Mouse (Mus musculus) right cerebral cortex, adult 2 months (tissue): ENCODE results near the gene Agt.

Source experiments
- DNase-seq, 2 experiments: peaks; one replicate each; pipeline ENCODE4 v3.0.0; 2021 to 2022; ENCODE audit warnings: low spot score in 2 of 2

The Agt gene

DNA sequence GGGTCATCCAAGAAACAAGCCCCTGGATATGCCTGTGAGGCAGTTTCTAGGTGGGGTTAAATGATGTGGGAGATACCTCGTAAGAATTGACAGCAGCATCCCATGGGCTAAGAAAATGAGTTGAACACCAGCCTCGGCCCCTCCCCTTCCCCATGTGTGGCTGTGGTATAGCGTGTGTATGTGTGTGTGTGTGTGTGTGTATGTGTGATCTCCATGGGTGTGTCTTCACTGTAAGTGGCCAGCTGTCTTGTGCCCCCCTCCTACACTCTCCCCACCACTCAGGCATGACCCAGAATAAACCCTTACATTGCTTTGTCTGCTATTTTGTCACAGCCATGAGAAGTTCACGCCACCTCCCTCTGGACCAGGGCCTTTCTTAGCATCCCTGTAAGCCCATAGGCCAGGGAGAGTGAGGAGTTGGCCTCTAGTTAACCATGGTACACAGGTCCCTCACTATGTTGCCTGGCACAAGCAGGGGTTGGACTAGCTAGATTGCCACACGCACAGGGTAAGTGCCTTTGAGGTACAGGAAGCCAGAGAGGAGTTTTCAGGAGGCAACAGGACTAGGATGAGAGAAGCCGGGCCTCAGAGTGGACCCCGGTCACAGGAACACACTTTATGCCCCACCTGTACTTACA is 14.3 kb downstream of the Agt start:
- no peak for DNase-seq

DNA sequence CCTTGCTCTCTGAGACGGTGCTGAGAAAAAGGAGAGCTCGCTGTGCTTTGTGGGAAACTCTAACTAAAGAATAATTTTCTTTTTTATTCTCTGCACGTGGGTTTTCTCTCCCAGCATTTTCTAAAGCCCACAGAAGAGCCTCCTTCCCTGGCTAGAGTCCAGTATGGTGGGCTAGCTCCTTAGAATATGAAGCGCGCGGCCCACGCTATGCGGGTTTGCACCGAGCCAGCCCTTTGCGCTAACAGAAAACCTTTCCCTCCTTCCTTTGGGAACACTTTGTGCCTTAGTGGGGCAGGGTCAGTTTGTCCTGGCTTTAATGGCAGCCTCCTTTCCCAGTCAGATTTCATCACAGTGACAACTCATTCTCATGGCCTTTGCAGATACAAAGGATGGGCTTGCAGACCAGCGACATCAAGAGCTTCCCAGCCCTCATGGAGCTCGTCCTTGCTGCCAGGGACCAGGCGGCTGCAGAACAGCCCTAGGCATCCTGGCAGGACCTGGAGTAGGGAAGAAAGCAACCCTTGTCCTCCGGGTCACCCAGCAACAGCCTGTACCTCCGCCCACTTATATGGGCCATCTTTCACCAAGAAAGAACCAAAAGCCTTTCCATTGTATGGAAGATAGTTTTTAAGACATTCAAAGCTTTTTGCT is 18.4 kb downstream of the Agt start:
- no peak for DNase-seq

DNA sequence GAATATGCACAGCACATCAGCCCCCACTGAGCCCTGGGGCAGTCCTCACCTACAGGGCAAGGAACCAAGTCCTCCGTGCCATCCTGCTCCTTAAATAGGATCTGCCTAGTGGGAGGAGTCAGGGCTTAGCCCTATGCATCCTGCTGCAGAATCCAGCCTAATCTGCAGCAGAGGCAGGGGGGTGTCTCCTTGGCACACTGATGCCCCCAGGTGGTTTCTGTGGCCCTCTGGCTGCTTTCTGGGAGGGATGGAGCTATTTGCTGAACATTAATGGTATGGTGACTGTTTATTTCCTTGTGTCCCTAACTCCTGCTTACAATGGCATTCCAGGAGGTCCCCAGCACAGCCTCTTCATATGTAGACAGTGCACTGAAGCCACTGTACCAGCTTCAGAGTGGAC is 21.3 kb downstream of the Agt start:
- DNase-seq = no peak

DNA sequence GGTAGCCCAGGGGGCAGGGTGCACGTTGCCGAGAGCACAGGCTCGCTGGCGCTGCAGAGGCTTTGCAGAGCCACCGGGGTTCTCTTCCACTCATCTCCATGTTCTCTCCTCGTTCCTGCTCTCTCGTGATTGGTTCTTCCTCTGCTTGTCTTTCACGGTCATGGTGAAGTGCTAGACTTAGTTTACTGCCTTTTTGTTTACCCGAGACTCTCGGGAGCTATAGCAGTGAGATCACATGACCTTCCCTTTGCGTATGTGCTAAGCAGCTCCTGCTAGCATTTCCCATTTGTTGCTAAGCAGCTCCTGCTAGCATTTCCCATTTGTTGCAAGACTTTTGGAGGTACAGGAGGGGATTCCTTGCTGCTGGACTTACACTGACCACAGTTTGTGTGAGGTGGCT is 22.2 kb downstream of the Agt start:
- DNase-seq = no peak

DNA sequence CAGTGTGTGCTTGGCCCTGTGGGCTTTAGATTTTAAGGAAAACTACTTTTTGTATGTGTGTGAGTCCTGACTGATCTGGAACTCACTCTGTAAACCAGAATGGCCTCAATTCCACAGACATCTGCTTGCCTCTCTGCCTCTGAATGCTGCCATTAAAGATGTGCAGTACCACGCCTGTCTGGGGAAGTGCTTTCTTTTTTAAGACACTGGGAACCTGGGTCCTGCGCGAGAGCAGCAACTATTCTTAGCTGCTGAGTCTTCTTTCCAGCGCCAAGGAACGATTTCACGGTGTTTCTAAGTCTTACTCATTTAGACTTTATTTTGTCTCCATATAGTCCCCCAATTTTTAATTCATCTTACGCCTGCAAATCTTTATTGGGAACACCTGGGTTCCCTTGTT is 22.7 kb downstream of the Agt start:
- peak in 1 of 2 experiments; percentile 40 for DNase-seq

DNA sequence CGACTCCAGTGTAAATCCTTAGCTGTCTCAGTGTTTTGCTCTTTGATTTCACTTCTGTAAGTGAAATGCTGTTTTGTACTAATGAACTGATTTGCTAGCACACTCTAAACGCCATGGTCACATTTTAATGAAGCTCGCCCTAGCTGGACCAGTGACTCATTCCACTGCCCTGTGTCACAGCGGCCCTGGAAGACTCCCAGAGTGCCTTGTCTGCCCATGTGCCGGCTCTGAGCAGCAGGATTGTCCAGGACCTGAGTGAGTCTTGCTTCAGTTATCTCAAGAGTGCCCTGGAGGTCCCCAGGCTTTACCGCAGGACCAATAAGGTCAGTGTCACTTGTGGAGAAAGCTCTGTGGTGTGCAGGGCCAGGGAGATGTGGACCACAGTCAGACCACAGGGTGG is 23.1 kb downstream of the Agt start:
- DNase-seq = no peak

DNA sequence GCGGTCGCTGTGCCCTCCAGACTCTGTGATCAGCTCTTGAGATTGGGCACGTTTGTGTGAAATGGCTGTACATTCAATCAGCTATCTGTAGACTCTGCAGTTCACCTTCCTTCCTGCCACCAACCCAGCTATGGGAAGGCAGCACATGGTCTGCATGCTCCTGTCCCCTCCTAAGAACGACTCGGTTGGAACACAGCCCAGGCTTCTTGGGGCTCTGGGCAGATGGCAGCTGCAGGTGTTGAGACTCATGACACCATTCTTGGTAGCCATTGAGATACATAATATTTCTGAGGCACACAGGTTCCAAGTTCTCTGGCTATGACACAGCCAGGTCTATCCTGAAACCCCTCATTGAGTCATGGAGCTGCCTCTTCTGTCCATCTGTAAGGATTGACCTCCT is 26.2 kb downstream of the Agt start:
- no peak for DNase-seq

DNA sequence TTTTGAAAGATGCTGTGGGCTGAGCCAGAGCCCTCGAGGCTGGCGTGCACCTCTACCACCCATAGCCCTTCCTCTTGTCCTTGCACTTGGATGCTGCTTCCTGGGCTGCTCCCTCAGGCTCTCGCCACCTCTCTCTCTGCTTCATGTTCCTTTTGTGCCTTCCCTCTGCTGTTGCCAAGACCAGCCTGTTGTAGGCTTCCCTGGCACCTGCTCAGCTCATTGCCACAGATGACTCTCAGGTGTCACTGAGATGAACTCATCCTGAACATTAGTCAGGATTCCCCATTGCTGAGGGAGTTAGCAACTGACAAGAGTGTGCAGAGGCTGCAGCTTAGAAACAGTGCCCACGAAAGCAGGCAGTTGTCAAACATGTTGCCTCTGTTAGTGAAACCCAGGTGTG is 27.5 kb downstream of the Agt start:
- no peak for DNase-seq

DNA sequence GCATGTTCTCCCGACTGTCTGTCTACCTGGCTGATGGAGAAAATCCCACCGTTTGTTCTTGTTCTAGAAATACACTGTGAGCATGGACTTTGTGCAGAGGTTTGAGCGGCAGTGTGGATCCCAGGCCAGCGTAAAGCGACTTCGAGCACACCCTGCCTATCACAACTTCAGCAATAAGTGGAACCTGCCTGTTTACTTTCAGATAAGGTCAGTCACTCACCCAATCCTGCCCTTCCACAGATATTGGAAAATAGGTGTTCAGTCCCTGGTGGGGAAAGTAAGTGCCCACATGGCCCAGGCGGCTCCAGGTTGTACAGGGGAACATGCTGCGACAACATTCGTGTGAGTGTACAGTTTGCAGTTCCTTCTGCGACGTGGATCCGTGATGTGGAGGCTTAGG is 28.6 kb downstream of the Agt start:
- no peak for DNase-seq

DNA sequence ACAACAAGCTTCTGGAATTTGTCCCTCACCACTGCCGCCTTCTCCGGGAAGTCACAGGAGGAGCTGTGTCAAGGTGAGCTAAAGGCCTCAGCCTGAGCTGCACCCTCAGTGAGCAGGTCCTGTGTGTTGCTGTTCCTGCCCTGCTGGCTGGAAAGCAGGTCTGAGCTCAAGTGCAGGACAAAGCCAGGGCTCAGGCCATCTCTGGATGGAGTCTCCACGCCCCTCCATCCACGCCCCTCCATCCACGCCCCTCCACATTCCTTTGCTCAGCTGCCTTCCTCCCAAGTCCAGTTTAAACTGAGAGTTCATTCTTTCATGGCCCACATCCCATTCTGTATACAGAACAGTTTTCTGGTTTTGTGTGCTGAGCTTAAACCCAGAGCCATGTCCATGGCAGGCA is 34.1 kb downstream of the Agt start:
- no peak for DNase-seq

DNA sequence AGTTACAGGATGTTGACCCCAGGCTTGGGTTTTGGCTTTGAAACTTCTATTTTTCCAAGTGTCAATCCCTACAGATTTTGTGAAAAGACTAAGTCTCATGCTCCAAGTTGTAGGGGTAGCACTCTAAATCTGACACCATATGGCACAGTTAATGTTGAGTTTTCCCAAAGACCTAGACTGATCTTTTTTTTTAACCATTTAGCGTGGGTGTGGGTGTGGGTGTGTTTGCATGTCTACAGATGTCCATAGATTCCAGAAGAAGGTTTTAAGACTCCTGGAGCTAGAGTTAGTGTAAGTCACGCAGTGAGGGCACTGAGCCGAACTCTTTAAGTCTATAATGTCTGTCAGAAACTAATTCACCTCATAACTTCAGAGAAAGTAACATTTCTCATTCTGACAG is 36.9 kb downstream of the Agt start:
- DNase-seq = no peak

DNA sequence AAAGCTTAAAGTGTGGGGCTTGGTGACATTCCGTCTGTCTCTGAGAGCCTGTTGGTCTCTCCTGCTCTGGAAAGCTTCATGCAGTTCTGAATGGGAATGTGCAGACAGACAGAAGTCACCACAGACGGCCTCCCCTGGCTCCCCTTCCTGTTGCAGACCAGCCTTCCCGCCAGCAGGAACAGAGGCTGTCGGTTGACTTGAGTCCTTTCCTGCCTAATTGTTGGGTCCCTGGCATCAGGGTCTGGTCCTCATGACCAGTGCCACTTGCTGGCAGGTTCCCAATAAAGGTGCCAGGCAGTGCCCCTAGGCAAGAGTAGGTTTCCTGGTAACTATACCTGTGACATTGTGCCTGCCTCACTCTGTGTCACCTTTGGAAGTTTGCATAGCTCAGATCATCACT is 38.5 kb downstream of the Agt start:
- no peak for DNase-seq

DNA sequence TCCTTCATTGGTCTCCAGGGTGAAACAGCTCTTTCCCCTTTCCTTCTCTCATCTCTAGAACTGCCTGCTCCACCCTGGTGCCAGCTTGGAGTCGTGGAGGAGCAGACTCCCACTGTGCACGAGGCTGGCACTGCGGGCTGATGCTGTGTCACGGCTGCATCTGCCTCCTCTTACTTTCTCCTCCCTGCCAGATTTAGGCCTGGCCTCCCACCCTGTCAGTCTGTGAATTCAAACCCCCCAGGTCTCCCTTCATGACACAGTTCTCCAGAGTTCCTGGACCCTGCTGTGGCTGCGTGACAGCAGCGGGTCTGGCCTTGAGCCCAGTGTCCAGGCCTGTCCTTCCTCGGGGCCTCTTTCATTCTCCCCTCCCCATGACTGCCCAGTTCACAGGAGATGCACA is 39.0 kb downstream of the Agt start:
- DNase-seq = peak; percentile 53 to 56

DNA sequence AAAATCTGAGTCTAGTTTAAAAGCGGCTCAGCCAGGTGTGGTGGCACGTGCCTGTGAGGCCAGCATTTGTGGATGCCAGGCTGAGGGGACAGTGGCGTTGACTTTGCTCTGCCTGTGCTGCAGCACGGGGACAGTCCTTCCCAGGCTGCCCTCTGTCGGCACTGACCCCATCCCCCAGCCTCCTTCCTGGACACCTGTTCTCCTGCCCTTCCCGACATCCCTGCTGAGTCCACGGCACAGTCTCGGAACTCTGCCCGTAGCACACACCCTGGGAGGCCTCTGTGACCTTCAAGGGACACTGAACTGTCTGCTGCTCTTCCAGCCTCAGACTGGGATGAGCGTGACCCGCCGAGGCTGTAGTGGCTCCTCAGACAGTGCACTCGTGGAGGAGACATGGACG is 39.4 kb downstream of the Agt start:
- DNase-seq = no peak

DNA sequence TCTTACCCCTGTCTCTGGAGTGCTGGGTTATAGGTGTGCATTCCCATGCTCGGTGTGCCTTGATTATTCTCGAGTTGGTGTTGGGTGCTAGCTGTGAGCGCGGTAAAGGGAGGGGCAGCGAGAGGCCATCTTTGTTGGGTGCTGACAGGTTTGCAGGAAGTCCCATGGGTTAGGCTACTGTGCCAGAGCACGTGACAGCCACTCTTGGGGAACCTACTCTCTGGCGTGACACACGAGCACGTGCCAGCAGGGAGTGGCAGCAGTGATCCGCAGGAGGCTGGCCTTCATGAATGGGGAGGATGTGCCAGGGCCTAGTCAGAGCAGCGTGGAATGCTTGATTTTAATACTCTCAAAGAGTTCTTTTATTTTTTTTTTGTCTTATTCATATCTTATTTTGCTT is 43.2 kb downstream of the Agt start:
- no peak for DNase-seq

DNA sequence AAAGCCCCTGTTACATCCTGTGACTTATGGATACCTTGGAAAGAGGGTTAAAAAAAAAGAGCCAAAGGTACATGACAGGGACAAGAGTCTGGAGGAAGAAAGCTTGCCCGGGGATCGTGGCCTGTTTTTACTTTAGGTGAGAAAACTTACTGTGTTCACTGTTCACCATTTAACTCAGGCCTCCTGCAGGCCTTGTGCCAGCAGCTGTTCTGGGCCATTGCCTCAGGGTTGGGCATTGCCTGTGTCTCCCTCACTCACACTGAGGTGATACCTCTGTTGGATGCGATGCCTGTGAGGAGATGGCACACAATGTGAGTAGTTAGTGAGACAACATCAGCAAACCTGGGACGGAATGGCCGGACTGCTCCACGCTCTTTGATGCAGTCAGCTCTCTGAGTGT is 47.6 kb downstream of the Agt start:
- no peak for DNase-seq

DNA sequence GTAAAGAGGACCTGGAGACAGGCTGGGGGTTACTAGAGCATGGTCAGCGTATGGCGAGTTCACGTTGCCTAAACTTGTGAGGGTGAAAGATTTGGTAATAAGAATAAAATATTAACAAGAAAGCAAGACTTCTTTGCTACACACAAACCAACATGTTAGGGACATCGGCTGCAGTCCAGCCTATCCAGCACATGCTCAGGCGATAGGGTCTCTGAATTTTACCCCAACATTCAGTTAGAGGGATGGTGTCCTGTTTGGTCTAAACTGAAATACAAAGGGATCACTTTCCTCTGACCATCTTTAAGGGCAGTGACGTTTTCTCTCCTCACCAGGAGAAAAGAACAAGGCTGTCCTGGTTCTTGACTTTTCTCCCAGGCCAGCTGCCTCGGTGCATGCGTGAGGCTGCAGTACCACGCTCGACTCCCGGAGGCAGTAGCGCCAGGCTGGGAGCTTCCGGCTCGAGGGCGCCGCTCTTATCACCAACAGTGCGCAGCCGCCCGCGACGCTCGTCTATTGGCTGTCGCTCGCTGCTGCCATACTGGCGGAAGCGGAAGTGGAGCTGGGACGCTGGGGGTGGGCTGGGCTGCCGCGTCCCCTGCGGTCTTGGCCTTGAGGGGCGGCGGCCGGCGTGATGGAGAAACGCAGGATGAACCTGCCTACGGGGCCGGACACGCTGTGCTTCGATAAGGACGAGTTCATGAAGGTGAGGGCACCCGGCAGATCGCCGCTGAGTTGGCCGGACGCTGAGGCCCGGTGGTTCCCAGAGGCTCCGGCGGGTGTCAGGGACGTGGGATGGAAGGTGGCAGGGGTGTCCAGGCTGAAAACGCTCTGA is 49.0 kb downstream of the Agt start, which contains the start of gene Cog2:
Gene Cog2, plus strand, starts transcription at position 519 of the 832 bp plus-strand sequence.
- peak; percentile 92 for DNase-seq

DNA sequence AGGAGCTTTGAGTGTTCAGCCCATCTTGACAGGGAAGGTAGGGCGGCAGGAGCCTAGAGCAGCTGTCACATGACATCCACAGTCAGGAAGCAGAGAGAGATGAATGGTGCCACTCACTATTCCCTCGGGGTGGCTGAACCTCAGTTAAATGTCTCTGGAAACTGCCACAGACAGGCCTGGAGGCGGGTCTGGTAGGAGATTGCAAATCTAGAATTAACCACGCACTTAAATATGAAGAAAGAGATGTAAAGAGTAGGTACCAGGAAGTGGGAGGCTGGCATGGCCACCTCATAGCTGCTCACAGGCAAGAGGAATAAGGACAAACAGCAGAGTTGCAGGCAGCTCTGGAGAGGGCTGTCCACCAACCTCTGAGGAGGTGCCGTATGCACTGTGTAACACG is 52.4 kb downstream of the Agt start:
- no peak for DNase-seq

DNA sequence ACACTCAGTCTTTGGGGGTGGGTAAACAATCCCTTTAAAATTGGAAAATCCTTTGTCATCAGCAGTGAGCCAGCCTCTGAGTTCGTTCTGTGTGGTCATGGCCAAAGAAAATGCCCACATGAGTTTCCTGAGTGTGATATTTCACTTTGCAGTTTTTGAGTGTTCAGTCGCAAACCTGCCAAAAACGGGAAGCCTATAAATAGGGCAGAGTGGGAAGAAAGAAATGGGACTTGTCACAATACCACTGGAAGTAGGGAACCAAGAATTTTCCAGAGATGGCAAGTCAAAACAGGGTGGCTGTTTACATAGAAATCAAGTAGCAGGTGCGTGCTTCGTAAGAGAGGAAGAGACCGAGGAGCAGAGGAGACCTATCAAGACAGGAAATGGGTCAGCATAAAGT is 53.0 kb downstream of the Agt start:
- peak; percentile 75 to 79 for DNase-seq

DNA sequence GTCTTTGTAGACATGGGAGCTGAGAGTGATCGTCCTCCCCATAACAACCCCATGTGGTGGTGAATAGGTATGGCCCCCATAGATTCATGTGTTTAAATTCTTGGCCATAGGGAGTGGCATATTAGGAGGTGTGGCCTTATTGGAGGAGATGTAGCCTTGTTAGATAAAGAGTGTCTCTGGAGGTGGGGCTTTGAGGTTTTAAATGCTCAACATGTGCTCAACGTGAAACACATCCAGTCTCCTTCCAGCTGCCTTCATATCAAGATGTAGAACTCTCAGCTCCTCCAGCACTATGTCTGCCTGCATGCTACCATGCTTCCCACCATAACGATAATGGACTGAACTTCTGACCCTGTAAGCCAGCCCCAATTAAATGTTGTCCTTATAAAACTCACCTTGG is 53.5 kb downstream of the Agt start:
- no peak for DNase-seq

DNA sequence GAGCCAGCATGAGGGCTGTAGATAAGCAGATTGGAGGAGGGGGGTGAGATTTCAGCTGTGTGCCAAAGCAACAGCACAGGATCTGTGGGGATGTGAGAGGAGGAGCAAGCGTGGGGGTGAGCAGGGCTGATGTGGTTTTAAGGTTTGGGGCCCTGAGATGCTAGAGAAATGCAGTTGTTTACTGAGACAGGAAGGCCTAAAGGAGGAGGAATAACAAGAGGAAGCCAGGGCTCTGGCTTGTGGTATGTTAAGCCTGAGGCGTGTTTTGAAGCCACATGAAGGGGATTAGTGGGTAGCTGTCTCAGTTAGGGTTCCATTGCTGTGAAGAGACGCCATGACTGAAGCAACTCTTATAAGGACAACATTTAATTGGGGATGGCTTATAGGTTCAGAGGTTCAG is 60.4 kb downstream of the Agt start:
- no peak for DNase-seq

DNA sequence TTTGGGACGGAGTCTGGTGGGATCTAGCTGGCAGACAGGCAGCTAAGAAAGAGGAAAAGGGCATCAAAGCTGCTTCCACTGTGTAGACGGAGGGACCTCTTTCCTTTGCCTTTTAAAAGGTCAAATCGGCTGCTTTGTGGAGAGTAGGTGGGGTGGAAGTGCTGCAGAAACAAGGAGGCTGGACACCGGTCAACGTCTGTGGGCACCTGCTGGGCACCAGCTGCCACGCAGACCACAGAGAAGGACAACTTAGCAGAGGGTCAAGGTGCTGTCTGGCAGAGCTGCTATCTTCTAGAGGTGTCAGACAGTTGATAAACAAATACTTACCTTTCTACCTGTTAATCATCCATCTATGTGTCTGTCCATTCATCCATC is 61.2 kb downstream of the Agt start:
- no peak for DNase-seq
